In genomic region chr2:154648086-154648485, GRCm38 (mm10) we compare ENCODE assay signal across 9 mouse cellular contexts. TPM values are rescaled to one million over a fixed set of nuclear protein-coding genes. Genes with fewer than 3 reads are reported as not detected.
DNase-seq lines count a peak whose midpoint lies in the region; ATAC-seq and TF ChIP-seq lines count a peak whose summit lies in the region.
"Had no signal": no experiment of that assay in that cellular context is flagged by ENCODE, and none has a peak within 500 bp of the region (broad histone marks: within the 10 kb centered on the region; RNA-seq: fewer than 3 reads in every experiment).

No protein-coding gene starts in this region.

- WGBS in forebrain, postnatal 0 days = 28% methylated on average over 3 of the region's 3 CpGs
- 20% methylated on average over 3 of the region's 3 CpGs for WGBS in forebrain, embryonic 15.5 days

- H3K27ac ChIP-seq in forebrain, postnatal 0 days (ENCODE audit: low read depth, low read length) = no peak overlapping the region
- no peak overlapping the region for H3K27ac ChIP-seq in forebrain, embryonic 15.5 days (replicated peaks)
- H3K27ac ChIP-seq: limb, embryonic 12.5 days had no signal

- peak; percentile 60 for TF ChIP-seq CTCF in forebrain, postnatal 0 days (IDR thresholded peaks at IDR 0.05; ENCODE audit: low read depth)

- ATAC-seq in forebrain, postnatal 0 days = no peak
- no peak for ATAC-seq in forebrain, embryonic 15.5 days (replicated peaks)

- no peaks in the 10 kb centered on the region for H3K9me3 ChIP-seq in forebrain, postnatal 0 days (ENCODE audit: low read length)
- no peaks in the 10 kb centered on the region for H3K9me3 ChIP-seq in forebrain, embryonic 15.5 days
- H3K9me3 ChIP-seq: limb, embryonic 12.5 days had no signal

- peak; percentile 15 for DNase-seq in forebrain, postnatal 0 days
- peak; percentile 23 for DNase-seq in thymus, postnatal 0 days (ENCODE audit: low spot score)
- DNase-seq in thymus, adult 18-20 months = no peak
- peak; percentile 32 for DNase-seq in forelimb bud, embryonic 11.5 days (ENCODE audit: low read depth, low spot score)
- peak; percentile 57 for DNase-seq in naive thymus-derived CD4-positive, alpha-beta T cell, adult 2 months (ENCODE audit: low read depth)
- no peak for DNase-seq in gastrocnemius, postnatal 4 days (ENCODE audit: low spot score in 2 of 2)
- DNase-seq in testis, postnatal 10 days (ENCODE audit: low spot score) = no peak

- H3K4me1 ChIP-seq in forebrain, postnatal 0 days (ENCODE audit: insufficient read depth) = no peaks in the 10 kb centered on the region
- H3K4me1 ChIP-seq in forebrain, embryonic 15.5 days = no peaks in the 10 kb centered on the region
- H3K4me1 ChIP-seq: limb, embryonic 12.5 days had no signal

- H3K36me3 ChIP-seq in forebrain, postnatal 0 days (ENCODE audit: insufficient read depth) = peaks cover 35% of the 10 kb centered on the region
- H3K36me3 ChIP-seq in forebrain, embryonic 15.5 days = peaks cover 28% of the 10 kb centered on the region

- no peak overlapping the region for H3K4me3 ChIP-seq in forebrain, postnatal 0 days (ENCODE audit: low read depth, low read length)
- H3K4me3 ChIP-seq in forebrain, embryonic 15.5 days = no peak overlapping the region
- H3K4me3 ChIP-seq: limb, embryonic 12.5 days had no signal

- no peak overlapping the region for H3K4me2 ChIP-seq in forebrain, postnatal 0 days (ENCODE audit: low read depth)
- H3K4me2 ChIP-seq in forebrain, embryonic 15.5 days (replicated peaks) = no peak overlapping the region
- H3K4me2 ChIP-seq: limb, embryonic 12.5 days had no signal

- no peak overlapping the region for H3K9ac ChIP-seq in forebrain, postnatal 0 days
- no peak overlapping the region for H3K9ac ChIP-seq in forebrain, embryonic 15.5 days (replicated peaks)
- H3K9ac ChIP-seq: limb, embryonic 12.5 days had no signal

- no peaks in the 10 kb centered on the region for H3K27me3 ChIP-seq in forebrain, postnatal 0 days (ENCODE audit: insufficient read depth, low read length)
- H3K27me3 ChIP-seq in forebrain, embryonic 15.5 days = no peaks in the 10 kb centered on the region
- H3K27me3 ChIP-seq: limb, embryonic 12.5 days had no signal

RNA-seq across cellular contexts. Expression of gene Chmp4b, which starts 3.4 kb away (rescaled TPM):
- 176 and 191 TPM in 2 replicates for total RNA-seq in forebrain, postnatal 0 days (2014; rRNA removed)
- 28.9 and 29.4 TPM in 2 replicates for polyA plus RNA-seq in forebrain, postnatal 0 days (2015; fragmentation: Nextera tagmentation; extraction: Ambion mirVana)
- polyA plus RNA-seq in forebrain, embryonic 15.5 days (2015; fragmentation: Nextera tagmentation; extraction: Ambion mirVana) = 23.9 and 25.0 TPM in 2 replicates
- polyA plus RNA-seq in thymus, postnatal 0 days (2015; fragmentation: Nextera tagmentation; extraction: Ambion mirVana) = 30.1 and 35.4 TPM in 2 replicates
- total RNA-seq in gastrocnemius, postnatal 4 days (2021) = 100 to 1,000 TPM; 116 to 126 TPM

RNA-seq across cellular contexts. Expression of gene 4930519P11Rik, which starts 34.8 kb away (rescaled TPM):
- total RNA-seq in forebrain, postnatal 0 days (2014; rRNA removed) = 1.1 TPM in 1 of 2 replicates, not detected in the other
- polyA plus RNA-seq in forebrain, postnatal 0 days (2015; fragmentation: Nextera tagmentation; extraction: Ambion mirVana) = 0.64 TPM in 1 of 2 replicates, not detected in the other
- 0.45 and 0.89 TPM in 2 replicates for polyA plus RNA-seq in forebrain, embryonic 15.5 days (2015; fragmentation: Nextera tagmentation; extraction: Ambion mirVana)
- polyA plus RNA-seq in thymus, postnatal 0 days (2015; fragmentation: Nextera tagmentation; extraction: Ambion mirVana) = 0.28 and 0.42 TPM in 2 replicates
- under 1 TPM; 0.60 to 0.83 TPM for total RNA-seq in gastrocnemius, postnatal 4 days (2021)
- polyA plus RNA-seq: limb, embryonic 12.5 days had no signal

RNA-seq across cellular contexts. Expression of gene Zfp341, which starts 35.0 kb away (rescaled TPM):
- total RNA-seq in forebrain, postnatal 0 days (2014; rRNA removed) = 8.8 and 10.2 TPM in 2 replicates
- 1.3 and 1.4 TPM in 2 replicates for polyA plus RNA-seq in forebrain, postnatal 0 days (2015; fragmentation: Nextera tagmentation; extraction: Ambion mirVana)
- 2.7 and 3.6 TPM in 2 replicates for polyA plus RNA-seq in forebrain, embryonic 15.5 days (2015; fragmentation: Nextera tagmentation; extraction: Ambion mirVana)
- polyA plus RNA-seq in thymus, postnatal 0 days (2015; fragmentation: Nextera tagmentation; extraction: Ambion mirVana) = 0.51 and 0.61 TPM in 2 replicates
- 1 to 10 TPM; 2.5 to 2.6 TPM for total RNA-seq in gastrocnemius, postnatal 4 days (2021)

RNA-seq across cellular contexts. Expression of gene Pxmp4, which starts 44.6 kb away (rescaled TPM):
- 13.2 and 15.0 TPM in 2 replicates for total RNA-seq in forebrain, postnatal 0 days (2014; rRNA removed)
- 16.6 and 17.9 TPM in 2 replicates for polyA plus RNA-seq in forebrain, postnatal 0 days (2015; fragmentation: Nextera tagmentation; extraction: Ambion mirVana)
- 13.4 and 14.1 TPM in 2 replicates for polyA plus RNA-seq in forebrain, embryonic 15.5 days (2015; fragmentation: Nextera tagmentation; extraction: Ambion mirVana)
- polyA plus RNA-seq in thymus, postnatal 0 days (2015; fragmentation: Nextera tagmentation; extraction: Ambion mirVana) = 51.8 and 52.1 TPM in 2 replicates
- 10 to 100 TPM; 15.7 to 20.9 TPM for total RNA-seq in gastrocnemius, postnatal 4 days (2021)

Comparison
In these comparisons a context has a peak if more than half of its experiments do, and no peak if none do; other contexts are left out.
1. DNase-seq: peak in forebrain, postnatal 0 days (single experiment), thymus, postnatal 0 days (single experiment), forelimb bud, embryonic 11.5 days (single experiment) and naive thymus-derived CD4-positive, alpha-beta T cell, adult 2 months (single experiment); none in thymus, adult 18-20 months (0 of 2), gastrocnemius, postnatal 4 days (0 of 2) and testis, postnatal 10 days (single experiment).